Mouse (Mus musculus): ENCODE measurements around the gene Sord. TPM values are rescaled to one million over a fixed set of nuclear protein-coding genes. Genes with fewer than 3 reads are reported as not detected.

The Sord gene
- polyA plus RNA-seq, 1 experiment from 2014 or later, result 21.4 TPM

DNA sequence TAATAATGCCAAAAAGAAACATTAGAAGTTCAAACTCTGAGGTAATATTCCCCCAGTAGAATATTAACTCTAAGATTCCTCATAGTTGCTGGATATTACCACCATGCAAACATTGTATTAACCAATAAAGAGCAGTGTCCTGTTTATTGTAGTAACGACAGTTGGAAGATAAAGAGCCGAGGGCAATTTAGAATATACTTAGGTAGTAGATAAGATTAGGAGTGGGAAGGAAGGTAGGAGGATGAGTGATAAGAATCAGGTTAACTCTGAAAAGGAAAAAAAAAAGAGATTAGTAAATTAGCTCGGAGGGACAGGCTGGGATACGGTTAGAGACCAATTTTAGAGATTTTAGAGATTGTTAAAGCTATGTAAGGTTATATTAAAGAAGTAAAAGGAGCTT lies 13.2 kb upstream of the Sord start:
- H3K9me3 ChIP-seq (replicated peaks), result no peaks in the 10 kb centered on the region
- WGBS, result 79% methylated on average over 4 of the region's 4 CpGs
- no peaks in the 10 kb centered on the region for H3K27me3 ChIP-seq (replicated peaks)
- H3K27ac ChIP-seq (replicated peaks), result no peak overlapping the region
- ATAC-seq (ENCODE audit: low FRiP score), result no peak
- no peak overlapping the region for H3K4me2 ChIP-seq
- H3K9ac ChIP-seq (replicated peaks), result no peak overlapping the region
- H3K4me1 ChIP-seq, result no peaks in the 10 kb centered on the region
- H3K4me3 ChIP-seq (replicated peaks), result no peak overlapping the region
- no peaks in the 10 kb centered on the region for H3K36me3 ChIP-seq

DNA sequence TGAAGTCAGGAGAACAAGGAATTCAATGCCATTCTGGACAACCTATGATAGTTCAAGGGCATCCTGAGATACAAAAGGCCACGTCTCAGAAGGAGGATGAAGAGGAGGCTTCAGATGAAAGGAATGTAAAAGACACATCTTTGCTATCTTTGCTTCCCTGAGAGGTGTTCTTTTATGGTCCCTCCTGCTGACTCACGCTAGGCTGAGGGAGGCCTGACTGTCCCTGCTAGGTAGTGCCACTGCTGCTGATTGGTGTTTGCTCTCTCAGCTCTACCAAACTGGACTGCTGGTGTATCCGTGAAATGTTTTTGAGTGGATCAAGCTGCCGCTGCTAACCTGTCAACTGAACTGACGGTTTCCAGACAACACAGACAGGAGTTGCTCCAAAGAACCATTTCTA lies 12.8 kb upstream of the Sord start:
- H3K4me1 ChIP-seq, result no peaks in the 10 kb centered on the region
- no peaks in the 10 kb centered on the region for H3K9me3 ChIP-seq (replicated peaks)
- no peak for ATAC-seq (ENCODE audit: low FRiP score)
- H3K36me3 ChIP-seq, result no peaks in the 10 kb centered on the region
- H3K4me3 ChIP-seq (replicated peaks), result no peak overlapping the region
- no peak overlapping the region for H3K4me2 ChIP-seq
- no peak overlapping the region for H3K27ac ChIP-seq (replicated peaks)
- H3K27me3 ChIP-seq (replicated peaks), result no peaks in the 10 kb centered on the region
- no peak overlapping the region for H3K9ac ChIP-seq (replicated peaks)
- 33% methylated on average over 5 of the region's 5 CpGs for WGBS

DNA sequence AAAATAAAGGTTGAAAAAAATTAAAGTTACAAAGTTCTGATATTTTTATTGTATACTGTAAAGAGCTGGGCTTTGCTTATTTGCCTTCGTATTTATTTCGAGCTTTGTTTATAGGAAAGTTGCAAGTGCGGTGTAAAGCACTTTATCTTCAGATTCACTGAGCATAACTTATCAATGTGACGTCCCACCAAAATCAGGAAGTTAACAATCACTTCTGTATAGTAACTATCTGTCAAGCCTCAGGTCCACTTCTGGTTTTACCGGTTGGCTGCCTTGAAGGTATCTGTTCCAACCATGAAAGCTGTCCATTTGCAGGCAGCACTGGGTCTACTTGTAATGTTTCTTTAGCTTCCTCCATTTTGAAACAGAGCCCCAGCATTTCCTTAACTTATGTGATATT lies 12.3 kb upstream of the Sord start:
- Histone ChIP-seq H3K36me3 (no peaks in the 10 kb centered on the region), H3K9ac (replicated peaks) (no peak overlapping the region), H3K27ac (replicated peaks) (no peak overlapping the region), H3K4me3 (replicated peaks) (no peak overlapping the region), H3K4me1 (no peaks in the 10 kb centered on the region), H3K4me2 (no peak overlapping the region), H3K27me3 (replicated peaks) (no peaks in the 10 kb centered on the region), H3K9me3 (replicated peaks) (no peaks in the 10 kb centered on the region)
- ATAC-seq (ENCODE audit: low FRiP score), result no peak
- WGBS, result 92% methylated on average over 5 of the region's 5 CpGs

DNA sequence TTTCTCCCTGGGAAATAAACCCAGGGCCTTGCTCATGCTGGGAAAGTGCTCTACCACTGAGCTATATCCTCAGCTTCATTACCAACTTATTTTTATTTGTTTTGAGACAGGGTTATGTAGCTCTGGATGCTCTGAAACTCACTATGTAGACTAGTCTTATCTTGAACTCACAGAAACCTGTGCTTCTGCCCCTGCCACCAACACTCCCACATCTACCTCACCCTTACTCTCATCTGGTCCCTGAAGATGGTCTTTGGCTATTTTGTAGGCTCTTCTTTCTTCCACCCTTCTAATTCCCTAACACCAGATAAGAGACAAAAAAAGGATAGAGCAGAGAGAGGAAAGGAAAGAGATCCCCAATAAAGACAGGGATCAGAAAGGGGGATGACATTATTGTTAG lies 10.9 kb upstream of the Sord start:
- no peak overlapping the region for H3K27ac ChIP-seq (replicated peaks)
- H3K36me3 ChIP-seq, result no peaks in the 10 kb centered on the region
- H3K4me2 ChIP-seq, result no peak overlapping the region
- no peak for ATAC-seq (ENCODE audit: low FRiP score)
- H3K4me1 ChIP-seq, result no peaks in the 10 kb centered on the region
- no peaks in the 10 kb centered on the region for H3K27me3 ChIP-seq (replicated peaks)
- H3K9ac ChIP-seq (replicated peaks), result no peak overlapping the region
- H3K9me3 ChIP-seq (replicated peaks), result no peaks in the 10 kb centered on the region
- no peak overlapping the region for H3K4me3 ChIP-seq (replicated peaks)

DNA sequence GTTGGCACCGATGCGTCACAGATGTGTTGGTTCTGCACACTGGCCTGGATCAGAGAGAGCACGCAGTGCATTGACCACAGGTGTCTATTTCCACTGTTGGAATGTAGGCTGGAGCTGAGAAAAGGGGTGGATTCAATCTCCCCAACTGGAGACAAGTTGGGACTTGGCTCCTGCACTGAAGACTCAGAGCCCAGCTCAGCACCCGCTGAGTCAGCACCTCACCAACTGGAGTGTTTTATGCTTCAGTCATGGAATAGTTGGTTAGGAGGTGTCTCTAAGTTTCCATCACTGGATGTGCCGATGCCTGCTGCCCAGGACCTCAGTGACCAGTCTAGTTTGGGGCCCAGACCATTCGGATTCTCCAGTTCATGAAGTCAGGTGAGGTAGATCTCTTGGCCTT lies 4.2 kb upstream of the Sord start:
- no peak for ATAC-seq (ENCODE audit: low FRiP score)

DNA sequence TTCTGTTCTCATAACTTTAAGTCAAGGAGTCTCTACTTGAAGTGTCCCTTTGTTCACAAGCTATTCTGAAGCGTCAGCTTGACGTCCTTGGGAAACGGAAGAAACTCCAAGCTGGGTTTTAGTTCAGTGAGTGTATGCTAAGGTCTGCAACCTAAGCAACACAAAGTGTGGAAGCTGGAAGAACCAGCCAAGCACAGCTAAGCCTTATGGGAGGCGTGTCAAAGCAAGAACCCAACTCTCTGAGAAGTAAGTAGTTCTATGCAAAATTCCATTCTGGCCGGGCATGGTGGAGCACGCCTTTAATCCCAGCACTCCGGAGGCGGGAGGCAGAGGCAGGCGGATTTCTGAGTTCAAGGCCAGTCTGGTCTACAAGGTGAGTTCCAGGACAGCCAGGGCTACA lies 2.9 kb upstream of the Sord start:
- WGBS, result 70% methylated on average over 9 of the region's 9 CpGs
- no peaks in the 10 kb centered on the region for H3K36me3 ChIP-seq
- H3K4me2 ChIP-seq, result no peak overlapping the region
- no peak overlapping the region for H3K27ac ChIP-seq (replicated peaks)
- no peak for ATAC-seq (ENCODE audit: low FRiP score)
- H3K4me1 ChIP-seq, result peaks cover 11% of the 10 kb centered on the region; the same call in 1 of the 2 replicates
- no peak overlapping the region for H3K4me3 ChIP-seq (replicated peaks)
- no peaks in the 10 kb centered on the region for H3K27me3 ChIP-seq (replicated peaks)
- H3K9ac ChIP-seq (replicated peaks), result no peak overlapping the region
- no peaks in the 10 kb centered on the region for H3K9me3 ChIP-seq (replicated peaks)

More for the DNA sequence above, 4.2 kb upstream of the Sord start:
- peaks cover 11% of the 10 kb centered on the region; the same call in 1 of the 2 replicates for H3K4me1 ChIP-seq
- H3K36me3 ChIP-seq, result no peaks in the 10 kb centered on the region
- H3K27me3 ChIP-seq (replicated peaks), result no peaks in the 10 kb centered on the region
- no peaks in the 10 kb centered on the region for H3K9me3 ChIP-seq (replicated peaks)
- H3K27ac ChIP-seq (replicated peaks), result no peak overlapping the region
- H3K4me2 ChIP-seq, result no peak overlapping the region
- H3K4me3 ChIP-seq (replicated peaks), result no peak overlapping the region
- WGBS, result 86% methylated on average over 6 of the region's 6 CpGs
- H3K9ac ChIP-seq (replicated peaks), result no peak overlapping the region

DNA sequence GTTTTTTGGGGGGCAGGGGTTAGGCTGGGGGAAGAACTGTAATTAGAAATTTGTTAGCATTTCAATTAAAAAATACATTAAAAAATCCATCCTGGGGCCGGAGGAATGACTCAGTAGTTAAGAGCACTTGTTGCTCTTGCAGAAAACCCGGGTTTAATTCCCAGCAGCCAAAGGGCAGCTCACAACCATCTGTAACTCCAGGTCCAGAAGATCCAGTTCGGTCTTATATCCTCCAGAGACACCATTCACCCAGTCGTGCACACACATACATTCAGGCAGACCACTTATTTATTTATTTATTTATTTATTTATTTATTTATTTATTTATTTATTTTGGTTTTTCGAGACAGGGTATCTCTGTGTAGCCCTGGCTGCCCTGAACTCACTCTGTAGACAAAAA lies 1.2 kb upstream of the Sord start:
- 62% methylated on average over 5 of the region's 5 CpGs for WGBS
- peak; percentile 0; the same call in 1 of the 2 replicates for ATAC-seq (ENCODE audit: low FRiP score)
- Histone ChIP-seq H3K4me2 (peak overlapping the region; percentile 85), H3K4me1 (peaks cover 11% of the 10 kb centered on the region; the same call in 1 of the 2 replicates), H3K27me3 (replicated peaks) (no peaks in the 10 kb centered on the region), H3K36me3 (no peaks in the 10 kb centered on the region), H3K4me3 (replicated peaks) (peak overlapping the region; percentile 62), H3K9me3 (replicated peaks) (no peaks in the 10 kb centered on the region), H3K9ac (replicated peaks) (no peak overlapping the region), H3K27ac (replicated peaks) (no peak overlapping the region)

DNA sequence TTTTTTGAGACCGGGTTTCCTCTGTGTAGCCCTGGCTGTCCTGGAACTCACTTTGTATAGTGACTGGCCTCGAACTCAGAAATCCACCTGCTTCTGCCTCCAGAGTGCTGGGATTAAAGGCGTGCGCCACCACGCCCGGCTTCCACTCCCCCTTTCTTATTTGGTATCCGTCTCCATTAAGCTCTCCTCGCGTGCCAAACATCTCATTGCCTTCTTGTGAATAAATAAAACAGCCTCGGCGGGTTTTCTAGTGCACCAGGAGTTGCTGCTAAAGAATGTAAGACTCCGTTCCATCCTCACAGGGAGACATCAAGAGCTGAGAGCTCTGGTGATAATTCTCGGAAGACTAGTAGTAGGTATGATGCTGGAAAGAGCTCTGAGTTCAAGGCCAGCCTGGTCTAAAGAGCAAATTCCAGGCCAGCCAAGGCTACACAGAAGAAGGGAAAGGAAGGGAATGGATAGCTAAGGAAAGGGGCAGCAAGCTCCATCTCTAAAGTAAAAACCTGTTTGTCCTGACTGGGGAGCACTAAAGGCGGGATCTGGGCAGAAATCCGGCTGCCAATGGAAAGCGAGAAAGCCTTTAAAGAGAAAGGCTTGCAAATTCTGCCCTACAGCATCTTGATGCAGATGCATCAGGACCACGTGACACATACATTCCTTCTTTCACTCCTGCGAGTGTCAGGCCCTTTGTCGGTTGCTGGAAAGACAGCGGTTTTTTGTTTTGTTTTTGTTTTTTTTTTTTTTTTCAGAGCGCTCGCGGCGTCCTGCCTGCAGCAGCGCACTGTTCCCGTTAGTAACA lies 591 bp upstream of the Sord start:
- Histone ChIP-seq H3K4me3 (replicated peaks) (peak overlapping the region; percentile 62), H3K27ac (replicated peaks) (peak overlapping the region; percentile 82), H3K4me2 (peak overlapping the region; percentile 85), H3K27me3 (replicated peaks) (no peaks in the 10 kb centered on the region), H3K4me1 (peaks cover 11% of the 10 kb centered on the region; the same call in 1 of the 2 replicates), H3K9me3 (replicated peaks) (no peaks in the 10 kb centered on the region), H3K9ac (replicated peaks) (peak overlapping the region; percentile 57), H3K36me3 (no peaks in the 10 kb centered on the region)
- WGBS, result 4% methylated on average over 26 of the region's 26 CpGs
- peak; percentile 62 for ATAC-seq (ENCODE audit: low FRiP score)

DNA sequence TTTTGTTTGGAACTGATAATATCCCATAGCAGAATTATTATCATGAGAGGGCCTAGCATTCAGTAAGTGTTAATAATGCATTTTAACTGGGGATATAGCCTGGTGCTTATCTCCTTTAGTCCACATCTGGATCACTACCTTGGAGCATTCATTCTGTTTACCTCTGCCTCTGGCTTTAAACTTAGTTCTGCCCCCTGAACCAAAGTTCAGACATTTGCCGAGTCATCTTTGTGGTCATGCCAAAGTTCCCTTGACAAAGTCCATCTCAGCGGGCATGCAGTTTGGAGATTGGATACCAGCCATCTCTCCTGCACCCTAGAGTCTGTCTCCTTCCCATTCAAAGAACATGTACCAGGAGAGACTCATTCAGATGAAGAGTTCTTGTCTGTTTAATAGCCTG lies 876 bp downstream of the Sord start:
- Histone ChIP-seq H3K4me2 (peak overlapping the region; percentile 85), H3K4me1 (peaks cover 11% of the 10 kb centered on the region; the same call in 1 of the 2 replicates), H3K27me3 (replicated peaks) (no peaks in the 10 kb centered on the region), H3K9me3 (replicated peaks) (no peaks in the 10 kb centered on the region), H3K27ac (replicated peaks) (no peak overlapping the region), H3K4me3 (replicated peaks) (peak overlapping the region; percentile 62), H3K9ac (replicated peaks) (no peak overlapping the region), H3K36me3 (no peaks in the 10 kb centered on the region)
- ATAC-seq (ENCODE audit: low FRiP score), result no peak
- WGBS, result 83% methylated on average over 2 of the region's 2 CpGs

DNA sequence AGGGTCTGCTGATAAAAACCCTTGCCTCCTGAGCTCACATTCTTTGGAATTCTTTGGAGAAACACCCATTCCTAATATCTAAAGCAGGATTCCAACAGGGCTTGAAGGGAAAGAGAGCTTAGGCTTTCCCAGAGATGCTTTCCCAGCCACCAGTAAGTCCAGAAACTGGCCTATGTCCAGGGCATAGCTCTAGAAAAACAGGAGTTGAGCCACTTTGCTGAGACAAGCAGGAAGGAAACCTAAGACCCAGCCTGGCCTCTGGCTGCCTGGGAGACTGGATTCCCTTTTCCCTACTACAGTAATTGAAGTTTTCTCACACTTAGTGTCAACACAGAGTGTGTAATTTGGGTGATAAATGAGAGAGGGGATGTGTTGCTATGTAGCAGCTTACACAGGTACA lies 1.8 kb downstream of the Sord start:
- H3K4me2 ChIP-seq, result no peak overlapping the region
- no peak overlapping the region for H3K27ac ChIP-seq (replicated peaks)
- H3K36me3 ChIP-seq, result no peaks in the 10 kb centered on the region
- H3K4me3 ChIP-seq (replicated peaks), result no peak overlapping the region
- no peaks in the 10 kb centered on the region for H3K9me3 ChIP-seq (replicated peaks)
- H3K9ac ChIP-seq (replicated peaks), result no peak overlapping the region
- no peaks in the 10 kb centered on the region for H3K27me3 ChIP-seq (replicated peaks)
- ATAC-seq (ENCODE audit: low FRiP score), result no peak
- H3K4me1 ChIP-seq, result peaks cover 11% of the 10 kb centered on the region; the same call in 1 of the 2 replicates

DNA sequence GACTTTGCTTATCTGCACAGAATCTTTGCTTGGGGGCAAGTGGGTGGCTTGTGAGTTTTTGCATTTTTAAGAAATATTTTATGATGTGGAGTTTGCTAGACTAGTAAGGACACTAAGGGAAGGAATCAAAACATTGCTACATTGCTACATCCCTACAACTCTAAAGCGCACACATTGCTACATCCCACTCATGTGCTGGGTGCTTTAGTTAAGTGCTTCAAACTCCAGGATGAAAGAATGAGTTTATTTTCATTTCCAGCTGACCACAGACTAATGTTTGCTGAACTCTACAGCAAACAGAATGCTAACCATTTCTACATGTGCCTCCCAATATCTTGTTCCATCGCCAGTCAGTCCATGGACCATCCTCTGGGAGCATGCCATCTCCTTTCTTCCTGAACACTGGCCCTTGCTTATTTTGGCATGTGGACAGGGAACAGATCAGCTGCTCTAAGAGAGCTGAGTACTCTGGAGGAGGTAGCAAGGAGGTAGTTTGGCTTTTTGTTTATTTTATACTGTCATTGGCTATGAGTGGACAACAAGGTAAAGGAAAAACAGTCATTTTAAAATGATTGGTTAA lies 3.4 kb downstream of the Sord start:
- Histone ChIP-seq H3K9me3 (replicated peaks) (no peaks in the 10 kb centered on the region), H3K9ac (replicated peaks) (no peak overlapping the region), H3K4me1 (peaks cover 11% of the 10 kb centered on the region; the same call in 1 of the 2 replicates), H3K27me3 (replicated peaks) (no peaks in the 10 kb centered on the region), H3K36me3 (no peaks in the 10 kb centered on the region), H3K4me2 (no peak overlapping the region), H3K27ac (replicated peaks) (no peak overlapping the region), H3K4me3 (replicated peaks) (no peak overlapping the region)
- WGBS, result 94% methylated on average over 2 of the region's 2 CpGs
- no peak for ATAC-seq (ENCODE audit: low FRiP score)

DNA sequence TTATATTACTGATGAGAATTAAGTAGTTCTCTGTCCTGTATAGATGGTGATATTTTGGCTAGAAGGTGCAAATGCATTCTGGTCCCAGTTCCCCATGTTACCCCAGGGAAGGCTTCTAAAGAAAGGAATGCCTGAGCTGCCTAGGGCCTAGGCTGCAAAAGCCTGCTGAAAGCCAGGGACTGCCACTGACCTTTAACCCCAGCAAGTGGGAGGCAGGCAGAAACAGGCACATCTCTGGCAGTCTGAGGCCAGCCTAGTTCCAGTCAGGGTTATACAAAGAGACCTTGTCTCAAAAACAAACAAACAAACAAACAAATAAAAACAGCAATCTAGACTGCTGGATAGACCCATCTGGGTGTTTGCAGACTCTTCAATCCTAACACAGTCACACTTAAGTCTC lies 6.2 kb downstream of the Sord start:
- no peak overlapping the region for H3K4me2 ChIP-seq
- H3K9me3 ChIP-seq (replicated peaks), result no peaks in the 10 kb centered on the region
- ATAC-seq (ENCODE audit: low FRiP score), result no peak
- 0 out of 2 replicates have a peak, but pooled peaks cover 2% of the 10 kb centered on the region for H3K4me1 ChIP-seq
- no peak overlapping the region for H3K4me3 ChIP-seq (replicated peaks)
- H3K27me3 ChIP-seq (replicated peaks), result no peaks in the 10 kb centered on the region
- no peak overlapping the region for H3K27ac ChIP-seq (replicated peaks)
- H3K9ac ChIP-seq (replicated peaks), result no peak overlapping the region
- H3K36me3 ChIP-seq, result no peaks in the 10 kb centered on the region

Data from neural tube, embryonic 15.5 days (tissue).